Mouse (Mus musculus): Measurements from ENCODE around the gene Actg1. TPM values are rescaled to one million over a fixed set of nuclear protein-coding genes. Genes with fewer than 3 reads are reported as not detected.

Gene Actg1
- polyA plus RNA-seq, 1 experiment from 2014 or later: 3,229 TPM

GRCm38 (mm10) chr11:120339978-120340513 lies 8.3 kb downstream of the Actg1 start:
- H3K4me3 ChIP-seq: no peak overlapping the region
- no peak overlapping the region for H3K4me2 ChIP-seq
- H3K27me3 ChIP-seq: no peaks in the 10 kb centered on the region
- 90% methylated on average over 10 of the region's 10 CpGs for WGBS
- H3K9me3 ChIP-seq (replicated peaks): no peaks in the 10 kb centered on the region
- ATAC-seq: no peak
- peaks cover 11% of the 10 kb centered on the region for H3K36me3 ChIP-seq (ENCODE audit: poor library complexity, severe bottlenecking)
- no peak overlapping the region for H3K9ac ChIP-seq
- no peak overlapping the region for H3K27ac ChIP-seq
- H3K4me1 ChIP-seq: peaks cover 11% of the 10 kb centered on the region

- Histone ChIP-seq H3K9ac (no peak overlapping the region), H3K36me3 (ENCODE audit: poor library complexity, severe bottlenecking) (no peaks in the 10 kb centered on the region), H3K4me1 (no peaks in the 10 kb centered on the region; the same call in 1 of the 2 replicates), H3K4me3 (no peak overlapping the region), H3K4me2 (no peak overlapping the region), H3K27me3 (no peaks in the 10 kb centered on the region), H3K27ac (no peak overlapping the region), H3K9me3 (replicated peaks) (0 out of 2 replicates have a peak, but pooled peaks cover 6% of the 10 kb centered on the region)
- WGBS: 79% methylated on average over 3 of the region's 3 CpGs
- ATAC-seq: no peak
Measured at GRCm38 (mm10) chr11:120338786-120339185, 9.6 kb downstream of the Actg1 start.

- no peak overlapping the region for H3K4me2 ChIP-seq
- WGBS: 31% methylated on average over 2 of the region's 2 CpGs
- ATAC-seq: no peak
- no peak overlapping the region for H3K4me3 ChIP-seq
- H3K27me3 ChIP-seq: no peaks in the 10 kb centered on the region
- no peak overlapping the region for H3K27ac ChIP-seq
- H3K36me3 ChIP-seq (ENCODE audit: poor library complexity, severe bottlenecking): no peaks in the 10 kb centered on the region
- no peak overlapping the region for H3K9ac ChIP-seq
- 0 out of 2 replicates have a peak, but pooled peaks cover 6% of the 10 kb centered on the region for H3K9me3 ChIP-seq (replicated peaks)
- no peaks in the 10 kb centered on the region for H3K4me1 ChIP-seq
Measured at GRCm38 (mm10) chr11:120337447-120337846, 10.9 kb downstream of the Actg1 start.

GRCm38 (mm10) chr11:120335431-120336021 lies 12.8 kb downstream of the Actg1 start:
- Histone ChIP-seq H3K4me1 (no peaks in the 10 kb centered on the region), H3K27ac (no peak overlapping the region), H3K27me3 (no peaks in the 10 kb centered on the region), H3K9me3 (replicated peaks) (0 out of 2 replicates have a peak, but pooled peaks cover 6% of the 10 kb centered on the region), H3K9ac (no peak overlapping the region), H3K36me3 (ENCODE audit: poor library complexity, severe bottlenecking) (no peaks in the 10 kb centered on the region), H3K4me2 (no peak overlapping the region), H3K4me3 (no peak overlapping the region)
- WGBS: 80% methylated on average over 6 of the region's 6 CpGs
- no peak for ATAC-seq

GRCm38 (mm10) chr11:120320156-120320555 lies 28.2 kb downstream of the Actg1 start:
- H3K9me3 ChIP-seq (replicated peaks): no peaks in the 10 kb centered on the region
- no peak for ATAC-seq
- H3K36me3 ChIP-seq (ENCODE audit: poor library complexity, severe bottlenecking): no peaks in the 10 kb centered on the region
- H3K27me3 ChIP-seq: no peaks in the 10 kb centered on the region
- H3K4me2 ChIP-seq: no peak overlapping the region
- H3K4me1 ChIP-seq: peaks cover 15% of the 10 kb centered on the region
- no peak overlapping the region for H3K27ac ChIP-seq
- no peak overlapping the region for H3K9ac ChIP-seq
- WGBS: 95% methylated on average over 10 of the region's 10 CpGs
- H3K4me3 ChIP-seq: no peak overlapping the region

GRCm38 (mm10) chr11:120319310-120319709 lies 29.0 kb downstream of the Actg1 start:
- no peak overlapping the region for H3K27ac ChIP-seq
- no peak overlapping the region for H3K4me2 ChIP-seq
- no peak for ATAC-seq
- no peaks in the 10 kb centered on the region for H3K9me3 ChIP-seq (replicated peaks)
- H3K27me3 ChIP-seq: no peaks in the 10 kb centered on the region
- WGBS: 89% methylated on average over 5 of the region's 5 CpGs
- no peak overlapping the region for H3K9ac ChIP-seq
- no peak overlapping the region for H3K4me3 ChIP-seq
- peaks cover 23% of the 10 kb centered on the region for H3K4me1 ChIP-seq
- H3K36me3 ChIP-seq (ENCODE audit: poor library complexity, severe bottlenecking): no peaks in the 10 kb centered on the region

- H3K27me3 ChIP-seq: no peaks in the 10 kb centered on the region
- ATAC-seq: no peak
- 0 out of 2 replicates have a peak overlapping the region, but pooled peaks have one; percentile 96 for H3K27ac ChIP-seq
- peaks cover 24% of the 10 kb centered on the region for H3K4me1 ChIP-seq
- WGBS: 72% methylated on average over 7 of the region's 7 CpGs
- no peaks in the 10 kb centered on the region for H3K9me3 ChIP-seq (replicated peaks)
- H3K4me2 ChIP-seq: peak overlapping the region; percentile 81
- H3K9ac ChIP-seq: peak overlapping the region; percentile 81; the same call in 1 of the 2 replicates
- no peaks in the 10 kb centered on the region for H3K36me3 ChIP-seq (ENCODE audit: poor library complexity, severe bottlenecking)
- H3K4me3 ChIP-seq: no peak overlapping the region; the same call in 1 of the 2 replicates
Measured at GRCm38 (mm10) chr11:120317456-120317855, 30.9 kb downstream of the Actg1 start.

- Histone ChIP-seq H3K4me3 (peak overlapping the region; percentile 46), H3K9me3 (replicated peaks) (no peaks in the 10 kb centered on the region), H3K27me3 (no peaks in the 10 kb centered on the region), H3K27ac (peak overlapping the region; percentile 96), H3K4me1 (peaks cover 25% of the 10 kb centered on the region), H3K9ac (peak overlapping the region; percentile 81), H3K4me2 (peak overlapping the region; percentile 81), H3K36me3 (ENCODE audit: poor library complexity, severe bottlenecking) (no peaks in the 10 kb centered on the region)
- 27% methylated on average over 13 of the region's 13 CpGs for WGBS
- no peak; the same call in 1 of the 2 replicates for ATAC-seq
Measured at GRCm38 (mm10) chr11:120316690-120317254, 31.6 kb downstream of the Actg1 start.

- Histone ChIP-seq H3K36me3 (ENCODE audit: poor library complexity, severe bottlenecking) (no peaks in the 10 kb centered on the region), H3K4me1 (peaks cover 33% of the 10 kb centered on the region), H3K4me3 (peak overlapping the region; percentile 46), H3K9ac (peak overlapping the region; percentile 81), H3K27me3 (no peaks in the 10 kb centered on the region), H3K9me3 (replicated peaks) (no peaks in the 10 kb centered on the region), H3K4me2 (peak overlapping the region; percentile 81), H3K27ac (peak overlapping the region; percentile 96)
- 4% methylated on average over 37 of the region's 37 CpGs for WGBS
- peak; percentile 98 for ATAC-seq
Measured at GRCm38 (mm10) chr11:120315832-120316689, 32.3 kb downstream of the Actg1 start.

GRCm38 (mm10) chr11:120315416-120315761 lies 33.0 kb downstream of the Actg1 start:
- no peak; the same call in 1 of the 2 replicates for ATAC-seq
- 27% methylated on average over 4 of the region's 4 CpGs for WGBS
- H3K9ac ChIP-seq: peak overlapping the region; percentile 81

GRCm38 (mm10) chr11:120314721-120315415 lies 33.5 kb downstream of the Actg1 start:
- Histone ChIP-seq H3K27me3 (no peaks in the 10 kb centered on the region), H3K4me2 (peak overlapping the region; percentile 81), H3K36me3 (ENCODE audit: poor library complexity, severe bottlenecking) (no peaks in the 10 kb centered on the region), H3K9ac (peak overlapping the region; percentile 81), H3K4me1 (peaks cover 40% of the 10 kb centered on the region), H3K4me3 (peak overlapping the region; percentile 46; the same call in 1 of the 2 replicates), H3K27ac (peak overlapping the region; percentile 96), H3K9me3 (replicated peaks) (no peaks in the 10 kb centered on the region)
- no peak for ATAC-seq
- 41% methylated on average over 16 of the region's 16 CpGs for WGBS

More at GRCm38 (mm10) chr11:120315416-120315761, 33.0 kb downstream of the Actg1 start:
- H3K4me3 ChIP-seq: peak overlapping the region; percentile 46
- peak overlapping the region; percentile 96 for H3K27ac ChIP-seq
- H3K4me2 ChIP-seq: peak overlapping the region; percentile 81
- H3K4me1 ChIP-seq: peaks cover 37% of the 10 kb centered on the region
- no peaks in the 10 kb centered on the region for H3K27me3 ChIP-seq
- H3K9me3 ChIP-seq (replicated peaks): no peaks in the 10 kb centered on the region
- no peaks in the 10 kb centered on the region for H3K36me3 ChIP-seq (ENCODE audit: poor library complexity, severe bottlenecking)

Data from forebrain, embryonic 13.5 days (tissue).